Mouse (Mus musculus) midbrain, embryonic 14.5 days (tissue): ENCODE data around the gene Tstd2. TPM values are rescaled to one million over a fixed set of nuclear protein-coding genes. Genes with fewer than 3 reads are reported as not detected.
A peak's percentile ranks its signal among the peaks of the same experiment; 100 is the strongest.

Experiments
- ATAC-seq: fragments of 200-750 bp; cut with Nextera tagmentation; 2 replicates; pipeline ENCODE4 v1.8.0; 2017; ENCODE audit warnings: moderate number of reproducible peaks, moderate library complexity; ENCODE audit not compliant: low FRiP score, low TSS enrichment
- DNase-seq: peaks from one replicate; pipeline ENCODE4 v3.0.0-alpha.2; 2015
- H3K27ac ChIP-seq: fragments of 300-500 bp; sonication (generic); replicated peaks from 2 replicates; pipeline ENCODE4 v1.5.1; 2014; ENCODE audit warnings: mild to moderate bottlenecking, low read depth, low read length, moderate library complexity
- H3K27me3 ChIP-seq: fragments of 300-500 bp; sonication (generic); 2 replicates; pipeline ENCODE4 v1.6.1; 2014; ENCODE audit warnings: low read length, control low read depth, mixed read lengths; ENCODE audit not compliant: control insufficient read depth, insufficient read depth
- H3K36me3 ChIP-seq: fragments of 300-500 bp; sonication (generic); 2 replicates; pipeline ENCODE4 v1.6.1; 2014; ENCODE audit warnings: low read length, control low read depth; ENCODE audit not compliant: control insufficient read depth, insufficient read depth
- H3K4me1 ChIP-seq: fragments of 300-500 bp; sonication (generic); 2 replicates; pipeline ENCODE4 v1.6.1; 2014; ENCODE audit warnings: mild to moderate bottlenecking, antibody characterized with exemption, low read length, control low read depth; ENCODE audit not compliant: control insufficient read depth, insufficient read depth
- H3K4me2 ChIP-seq: fragments of 300-500 bp; sonication (generic); 2 replicates; pipeline ENCODE4 v1.6.1; 2014; ENCODE audit warnings: mild to moderate bottlenecking, low read length, moderate library complexity
- H3K4me3 ChIP-seq: fragments of 300-500 bp; sonication (generic); replicated peaks from 2 replicates; pipeline ENCODE4 v1.5.1; 2014; ENCODE audit warnings: low read depth, low read length
- H3K9ac ChIP-seq: fragments of 300-500 bp; sonication (generic); replicated peaks from 2 replicates; pipeline ENCODE4 v1.6.1; 2014; ENCODE audit warnings: mild to moderate bottlenecking, low read length, moderate library complexity
- H3K9me3 ChIP-seq: fragments of 300-500 bp; sonication (generic); 2 replicates; pipeline ENCODE4 v1.6.1; 2016; ENCODE audit warnings: low read length, control low read depth, mixed read lengths; ENCODE audit not compliant: control insufficient read depth
- WGBS: fragments of 180-500 bp; shearing (Covaris S2); extraction: QIAGEN DNeasy Blood & Tissue Kit; methylation state at CpG from one replicate; pipeline ENCODE4 v1.1.7; 2014; 5-methylcytosine and 5-hydroxymethylcytosine counted together
- polyA plus RNA-seq: library from polyadenylated mRNA; unstranded; fragments of >200 nt; fragmentation: Nextera tagmentation; extraction: Ambion mirVana; gene quantifications from 2 replicates; pipeline ENCODE4 v1.2.1, GENCODE M21; 2014

Tstd2 gene
- polyA plus RNA-seq, 1 experiment from 2014 or later = 24.6 TPM

- no peak overlapping the region for H3K9ac ChIP-seq
- ATAC-seq = no peak
Observed at GRCm38 (mm10) chr4:46171761-46172160, 33.3 kb upstream of the Tstd2 start.

GRCm38 (mm10) chr4:46165831-46166230, 27.3 kb upstream of the Tstd2 start:
- no peak for DNase-seq
- H3K9me3 ChIP-seq = no peaks in the 10 kb centered on the region
- 95% methylated on average over 5 of the region's 5 CpGs for WGBS

More at GRCm38 (mm10) chr4:46171761-46172160, 33.3 kb upstream of the Tstd2 start:
- no peak overlapping the region for H3K27ac ChIP-seq
- 92% methylated on average over 7 of the region's 7 CpGs for WGBS
- no peaks in the 10 kb centered on the region for H3K27me3 ChIP-seq
- peaks cover 94% of the 10 kb centered on the region for H3K36me3 ChIP-seq
- no peak overlapping the region for H3K4me2 ChIP-seq
- H3K4me3 ChIP-seq = no peak overlapping the region
- no peaks in the 10 kb centered on the region for H3K9me3 ChIP-seq
- no peaks in the 10 kb centered on the region for H3K4me1 ChIP-seq
- DNase-seq = no peak

GRCm38 (mm10) chr4:46164027-46164426, 25.5 kb upstream of the Tstd2 start:
- H3K4me2 ChIP-seq = no peak overlapping the region
- H3K27ac ChIP-seq = no peak overlapping the region
- no peaks in the 10 kb centered on the region for H3K4me1 ChIP-seq
- H3K4me3 ChIP-seq = no peak overlapping the region
- ATAC-seq = no peak
- 88% methylated on average over 2 of the region's 2 CpGs for WGBS
- no peaks in the 10 kb centered on the region for H3K9me3 ChIP-seq
- DNase-seq = no peak
- H3K9ac ChIP-seq = no peak overlapping the region
- H3K36me3 ChIP-seq = peaks cover 90% of the 10 kb centered on the region
- H3K27me3 ChIP-seq = no peaks in the 10 kb centered on the region

More at GRCm38 (mm10) chr4:46165831-46166230, 27.3 kb upstream of the Tstd2 start:
- Histone ChIP-seq H3K9ac (no peak overlapping the region), H3K4me1 (no peaks in the 10 kb centered on the region), H3K4me2 (no peak overlapping the region), H3K27me3 (no peaks in the 10 kb centered on the region), H3K4me3 (no peak overlapping the region), H3K36me3 (peaks cover 92% of the 10 kb centered on the region), H3K27ac (no peak overlapping the region)
- ATAC-seq = no peak

- ATAC-seq = no peak
- Histone ChIP-seq H3K4me1 (no peaks in the 10 kb centered on the region), H3K4me3 (no peak overlapping the region), H3K9me3 (no peaks in the 10 kb centered on the region), H3K9ac (no peak overlapping the region), H3K27ac (no peak overlapping the region), H3K36me3 (peaks cover 88% of the 10 kb centered on the region), H3K27me3 (no peaks in the 10 kb centered on the region), H3K4me2 (no peak overlapping the region)
- no peak for DNase-seq
- WGBS = 95% methylated on average over 12 of the region's 12 CpGs
Observed at GRCm38 (mm10) chr4:46151903-46152544, 13.5 kb upstream of the Tstd2 start.

GRCm38 (mm10) chr4:46146881-46147280, 8.4 kb upstream of the Tstd2 start:
- H3K27me3 ChIP-seq = no peaks in the 10 kb centered on the region
- no peak overlapping the region for H3K27ac ChIP-seq
- ATAC-seq (no peak), DNase-seq (no peak)
- no peak overlapping the region for H3K4me2 ChIP-seq
- H3K4me1 ChIP-seq = no peaks in the 10 kb centered on the region
- 97% methylated on average over 1 of the region's 1 CpGs for WGBS
- peaks cover 51% of the 10 kb centered on the region for H3K36me3 ChIP-seq
- H3K9me3 ChIP-seq = no peaks in the 10 kb centered on the region
- H3K9ac ChIP-seq = no peak overlapping the region
- H3K4me3 ChIP-seq = no peak overlapping the region

- DNase-seq (peak; percentile 7), ATAC-seq (no peak)
- WGBS = 73% methylated on average over 3 of the region's 3 CpGs
- H3K4me3 ChIP-seq = no peak overlapping the region
- H3K9me3 ChIP-seq = no peaks in the 10 kb centered on the region
- no peak overlapping the region for H3K4me2 ChIP-seq
- H3K27ac ChIP-seq = no peak overlapping the region
- peaks cover 9% of the 10 kb centered on the region for H3K4me1 ChIP-seq
- H3K27me3 ChIP-seq = no peaks in the 10 kb centered on the region
- H3K36me3 ChIP-seq = peaks cover 27% of the 10 kb centered on the region
- no peak overlapping the region for H3K9ac ChIP-seq
Observed at GRCm38 (mm10) chr4:46144323-46144722, 5.8 kb upstream of the Tstd2 start.

GRCm38 (mm10) chr4:46137629-46138286, 736 bp downstream of the Tstd2 start:
- Histone ChIP-seq H3K36me3 (peaks cover 25% of the 10 kb centered on the region), H3K4me3 (peak overlapping the region; percentile 84), H3K9me3 (no peaks in the 10 kb centered on the region), H3K27me3 (no peaks in the 10 kb centered on the region), H3K27ac (peak overlapping the region; percentile 96), H3K4me2 (peak overlapping the region; percentile 76), H3K9ac (peak overlapping the region; percentile 88), H3K4me1 (peaks cover 16% of the 10 kb centered on the region)
- ATAC-seq (peak; percentile 73), DNase-seq (peak; percentile 34)
- 8% methylated on average over 17 of the region's 17 CpGs for WGBS

GRCm38 (mm10) chr4:46131791-46132190, 6.7 kb downstream of the Tstd2 start:
- no peaks in the 10 kb centered on the region for H3K9me3 ChIP-seq
- no peak overlapping the region for H3K4me3 ChIP-seq
- DNase-seq = no peak
- ATAC-seq = no peak
- no peak overlapping the region for H3K4me2 ChIP-seq
- H3K27ac ChIP-seq = no peak overlapping the region
- WGBS = 87% methylated on average over 6 of the region's 6 CpGs
- no peak overlapping the region for H3K9ac ChIP-seq
- peaks cover 72% of the 10 kb centered on the region for H3K36me3 ChIP-seq
- no peaks in the 10 kb centered on the region for H3K27me3 ChIP-seq
- no peaks in the 10 kb centered on the region for H3K4me1 ChIP-seq

GRCm38 (mm10) chr4:46130221-46130620, 8.3 kb downstream of the Tstd2 start:
- H3K9me3 ChIP-seq = no peaks in the 10 kb centered on the region
- H3K27ac ChIP-seq = no peak overlapping the region
- no peak overlapping the region for H3K9ac ChIP-seq
- ATAC-seq (no peak), DNase-seq (peak; percentile 76)
- H3K4me2 ChIP-seq = no peak overlapping the region
- peaks cover 81% of the 10 kb centered on the region for H3K36me3 ChIP-seq
- no peaks in the 10 kb centered on the region for H3K4me1 ChIP-seq
- WGBS = 71% methylated on average over 3 of the region's 3 CpGs
- no peak overlapping the region for H3K4me3 ChIP-seq
- H3K27me3 ChIP-seq = no peaks in the 10 kb centered on the region
